Mouse (Mus musculus) heart, postnatal 14 days (tissue): ENCODE measurements at regions not wholly inside any gene's neighbourhood (a gene's known extent, or its start where the extent isn't known, plus 50 kb on each side); places are given as distances from the start of the nearest gene placed in this dataset.

ENCODE experiments used
- DNase-seq, 2 experiments: peaks; one replicate each; pipeline ENCODE4 v3.0.0; 2021 to 2022
- intact Hi-C: fragments of 180-260 bp; cut with DNase I; formaldehyde crosslinking; loops from one replicate; pipeline ENCODE4 v1.15.1; 2025

DNA sequence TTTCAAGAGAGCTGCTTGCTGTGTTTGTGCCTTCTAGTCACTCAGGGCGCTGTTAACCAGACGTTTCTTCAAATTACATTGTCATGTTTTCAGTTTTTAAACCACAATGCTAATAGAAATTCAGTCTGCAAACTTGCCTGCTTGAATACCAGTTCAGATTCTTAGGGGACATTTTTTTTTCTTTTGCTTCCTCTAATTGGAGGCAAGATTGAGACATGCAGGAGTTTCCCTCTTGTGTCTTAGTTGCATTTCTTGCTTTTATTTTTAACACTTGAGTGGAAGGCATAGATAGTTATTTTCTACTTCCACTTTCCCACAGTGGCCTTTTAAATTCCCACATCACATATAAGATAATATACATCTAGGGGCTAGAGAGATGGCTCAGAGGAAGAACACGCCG, 246.8 kb downstream of the Grpr start:
- DNase-seq = no peak
- intact Hi-C loops = no loop called here

DNA sequence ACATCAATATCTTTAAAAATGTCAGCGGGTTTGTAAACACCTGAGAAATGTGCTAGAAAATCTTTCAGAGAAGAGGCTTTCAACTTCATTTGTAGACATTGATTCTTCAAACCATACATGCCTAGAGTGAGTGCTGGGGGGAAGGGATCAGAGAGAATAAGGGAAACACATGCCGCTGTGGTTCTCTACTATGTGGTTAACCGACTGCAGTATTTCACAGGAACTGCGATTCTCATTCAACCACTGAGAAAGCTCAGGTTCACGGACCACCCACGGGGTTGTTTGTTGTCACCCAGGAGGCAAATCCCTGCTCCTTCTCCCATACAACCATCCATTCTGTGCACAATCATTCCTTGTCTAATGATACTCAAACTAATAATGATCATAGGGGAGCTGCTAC, 248.4 kb downstream of the Grpr start:
- no peak for DNase-seq
- intact Hi-C loops = no loop called here

DNA sequence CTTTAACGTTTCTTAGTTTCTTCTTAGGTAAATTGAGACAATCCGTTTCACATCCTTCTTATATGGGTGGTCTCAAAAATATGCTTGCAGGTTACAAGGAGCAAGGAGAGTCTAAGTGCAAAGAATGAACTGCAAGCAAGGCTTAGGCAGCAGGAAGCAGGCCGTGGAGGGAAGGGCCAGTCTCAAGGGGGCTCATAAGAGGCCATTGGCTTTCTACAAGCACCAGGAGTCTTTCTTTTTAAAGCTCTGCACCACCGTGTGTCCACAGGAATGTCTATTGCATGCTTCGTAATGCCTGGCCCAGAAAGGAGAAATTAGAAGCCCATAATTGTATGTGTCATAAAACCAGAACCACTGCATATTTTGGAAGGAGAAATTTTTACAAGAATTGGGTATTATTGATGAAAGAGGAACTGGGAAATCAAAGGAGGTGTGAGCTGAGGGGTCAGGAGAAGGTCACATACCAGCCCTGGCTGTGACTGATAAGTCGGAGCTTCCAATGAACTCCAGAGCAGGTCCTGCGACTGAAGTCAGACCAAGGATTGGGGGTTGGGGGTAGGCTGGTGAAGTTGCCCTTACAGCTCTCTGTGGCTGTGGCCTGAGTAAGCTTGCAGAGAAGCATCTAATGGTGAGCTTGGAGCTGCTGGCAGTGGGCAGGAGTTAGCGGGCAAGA, 252.4 kb downstream of the Grpr start:
- intact Hi-C loops = no loop called here
- no peak for DNase-seq

DNA sequence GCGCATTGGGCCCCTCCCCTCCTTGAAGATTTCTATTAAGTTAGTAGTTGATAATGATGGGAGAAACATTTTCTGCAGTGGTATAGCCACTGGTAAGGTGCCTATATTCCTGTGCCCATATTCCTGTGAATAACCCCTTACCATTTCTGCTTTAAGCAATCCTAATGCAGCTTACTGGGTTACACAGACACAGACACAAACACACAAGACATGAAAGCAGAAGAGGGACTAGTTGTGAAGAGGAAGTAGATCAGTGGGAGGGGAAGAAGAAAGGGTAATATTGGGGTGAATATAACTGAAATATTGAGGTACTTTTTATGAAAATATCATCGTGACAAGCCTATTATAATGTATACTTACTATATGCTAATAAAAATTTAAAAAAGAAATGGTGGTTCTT, 288.2 kb downstream of the Grpr start:
- intact Hi-C loops = no loop called here
- DNase-seq = no peak

DNA sequence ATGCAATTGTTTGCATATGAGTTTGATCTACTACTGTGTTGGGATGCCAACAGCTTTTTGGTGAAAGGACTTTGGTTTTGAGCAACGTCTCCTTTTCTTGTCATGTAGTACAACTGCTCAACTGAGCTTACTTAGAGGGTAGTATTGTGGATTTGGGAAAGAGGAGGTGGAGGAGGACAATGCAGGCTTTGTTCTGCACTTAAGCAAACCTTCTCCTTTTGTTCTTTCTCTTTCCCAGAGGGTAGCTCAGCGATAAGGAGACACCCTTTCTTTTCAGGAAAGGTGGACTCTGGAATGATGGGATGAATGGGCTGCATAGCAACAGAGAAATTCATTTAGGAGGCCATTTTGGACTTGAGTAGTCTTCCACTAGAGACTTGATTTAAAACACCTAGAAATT, 288.6 kb upstream of the S100g start:
- intact Hi-C loops = no loop called here
- DNase-seq = no peak

DNA sequence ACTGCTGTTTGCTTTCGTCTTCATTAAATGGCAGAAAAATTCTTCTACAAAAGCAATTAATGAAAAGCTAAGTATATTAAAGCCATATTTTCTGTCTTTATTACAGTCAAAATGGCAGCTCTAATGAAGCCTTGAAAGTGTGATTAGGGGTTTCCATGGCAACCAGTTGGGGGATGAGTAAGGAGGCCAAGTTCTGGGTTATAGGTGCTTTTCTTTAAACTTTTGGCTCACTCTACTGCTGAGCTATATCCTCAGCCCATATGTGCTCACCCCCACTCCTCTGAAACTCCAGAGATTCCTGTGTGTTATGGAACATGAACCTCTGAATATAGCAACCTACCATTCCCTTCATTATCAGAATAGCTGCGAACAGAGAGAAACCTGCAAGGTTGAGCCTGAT, 240.9 kb upstream of the S100g start:
- DNase-seq = no peak
- intact Hi-C loops = no loop called here

DNA sequence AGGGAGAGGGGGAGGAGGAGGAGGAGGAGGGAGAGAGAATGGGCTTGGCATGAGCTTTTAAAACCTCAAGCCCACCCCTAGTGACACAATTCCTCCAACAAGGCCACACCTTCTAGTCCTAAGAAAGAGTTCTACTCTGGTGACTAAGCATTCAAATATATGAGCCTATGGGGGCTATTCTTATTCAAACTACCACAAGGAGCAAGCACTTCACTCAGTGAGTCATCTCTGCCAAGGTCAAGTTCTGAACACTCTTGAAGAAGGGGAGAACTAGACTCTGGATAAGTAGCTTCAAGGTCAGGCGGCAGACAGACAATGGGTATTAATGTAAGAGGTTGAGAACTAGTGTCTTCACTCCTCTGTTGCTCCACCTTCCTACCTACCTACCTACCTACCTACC, 239.0 kb upstream of the S100g start:
- no peak for DNase-seq
- intact Hi-C loops = no loop called here

DNA sequence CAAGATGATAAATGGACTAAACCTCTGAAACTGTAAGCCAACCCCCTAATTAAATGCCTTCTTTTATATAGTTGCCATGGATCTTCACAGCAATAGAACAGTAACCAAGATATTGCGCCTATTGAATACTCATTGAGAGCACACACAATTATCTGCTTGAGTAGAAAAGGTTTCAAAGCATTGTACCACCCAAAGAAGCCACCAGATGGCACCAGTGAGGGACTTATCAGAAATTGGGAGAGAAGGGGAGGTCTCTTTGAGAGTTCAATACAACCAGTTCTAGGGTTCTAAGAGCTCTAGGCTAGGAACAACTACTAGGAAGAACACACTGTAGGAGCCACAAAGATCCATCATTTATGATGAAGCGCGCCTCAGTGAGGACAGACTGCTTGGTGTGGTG, 217.2 kb upstream of the S100g start:
- intact Hi-C loops = no loop called here
- DNase-seq = peak in 1 of 2 experiments; percentile 1

DNA sequence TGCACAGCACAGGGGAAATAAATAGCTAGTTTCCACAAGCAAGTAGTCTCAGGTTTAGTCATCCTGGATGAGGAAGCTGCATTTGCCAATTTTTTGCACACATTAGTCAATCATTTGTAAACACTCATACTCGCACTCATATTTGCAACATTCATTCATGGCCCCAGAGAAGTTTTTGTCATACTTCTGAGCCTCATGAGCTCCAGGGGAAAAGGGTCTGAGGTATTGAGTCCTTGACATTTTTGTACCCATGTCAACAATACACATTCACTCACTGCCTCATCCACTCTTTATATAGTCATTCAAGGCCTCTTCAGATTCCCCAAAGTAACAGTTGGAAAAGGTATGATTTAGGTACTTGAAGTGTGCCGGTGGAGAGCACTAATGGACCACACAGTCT, 200.4 kb upstream of the S100g start:
- no peak for DNase-seq
- intact Hi-C loops = no loop called here

DNA sequence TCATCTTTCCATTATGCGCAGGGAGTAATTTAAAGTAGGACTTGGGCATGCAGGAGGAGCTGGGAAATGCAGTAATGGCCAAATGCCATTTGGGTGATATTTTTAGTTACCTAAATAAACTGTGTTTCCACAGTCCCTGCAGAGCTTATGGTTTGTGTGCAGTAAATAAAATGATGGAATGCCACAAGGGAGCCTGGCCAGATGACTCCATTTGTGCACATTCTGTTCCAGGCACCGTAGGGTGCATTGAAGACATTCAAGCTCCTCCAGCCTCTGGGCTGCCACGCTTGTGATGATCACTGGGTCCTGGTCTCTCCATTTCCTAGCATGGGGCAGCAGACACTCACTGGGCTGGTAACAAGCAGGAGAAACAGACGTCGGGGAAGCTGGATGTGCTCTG, 190.9 kb upstream of the S100g start:
- no peak for DNase-seq
- intact Hi-C loops = no loop called here

DNA sequence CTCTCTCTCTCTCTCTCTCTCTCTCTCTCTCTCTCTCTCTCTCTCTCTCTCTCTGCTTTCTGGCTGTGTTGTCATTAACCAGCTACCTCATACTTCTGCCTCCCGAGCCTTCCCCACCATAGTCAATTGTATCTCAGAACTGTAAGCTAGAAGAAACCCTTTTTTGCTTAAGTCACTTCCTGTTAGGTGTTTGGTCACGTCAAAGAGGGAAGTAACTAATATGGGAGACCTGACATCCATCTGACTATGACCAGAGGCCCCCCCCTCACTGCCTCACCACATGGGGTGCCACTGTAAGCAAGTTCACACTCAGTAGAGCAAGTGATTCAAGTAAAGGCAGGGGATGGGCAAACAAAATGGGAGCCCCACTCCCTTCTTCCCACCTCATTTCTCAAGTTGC, 187.6 kb upstream of the S100g start:
- intact Hi-C loops = no loop called here
- no peak for DNase-seq

DNA sequence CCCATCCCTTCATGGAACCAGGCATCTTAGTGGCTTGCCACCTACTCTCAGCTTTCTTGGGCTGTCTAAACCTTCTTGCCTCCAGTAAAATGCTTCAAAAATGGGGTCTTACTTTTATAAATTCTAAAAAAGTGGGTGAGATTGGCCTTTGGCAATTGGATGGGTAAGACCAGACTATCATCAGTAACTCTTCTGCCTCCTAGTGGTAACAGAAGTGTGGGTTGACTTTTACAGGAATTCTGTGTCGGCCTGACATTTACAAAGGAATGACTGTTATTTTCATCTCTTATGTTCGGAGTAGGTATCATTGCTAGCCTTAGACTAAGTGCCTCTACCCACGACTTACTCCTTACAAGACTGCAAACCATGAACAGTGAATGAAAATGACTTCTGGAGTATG, 180.1 kb upstream of the S100g start:
- intact Hi-C loops = loop anchor here (10.0 kb wide), 1 partner anchor 190 kb away; no protein-coding TSS in a partner anchor
- DNase-seq = no peak

DNA sequence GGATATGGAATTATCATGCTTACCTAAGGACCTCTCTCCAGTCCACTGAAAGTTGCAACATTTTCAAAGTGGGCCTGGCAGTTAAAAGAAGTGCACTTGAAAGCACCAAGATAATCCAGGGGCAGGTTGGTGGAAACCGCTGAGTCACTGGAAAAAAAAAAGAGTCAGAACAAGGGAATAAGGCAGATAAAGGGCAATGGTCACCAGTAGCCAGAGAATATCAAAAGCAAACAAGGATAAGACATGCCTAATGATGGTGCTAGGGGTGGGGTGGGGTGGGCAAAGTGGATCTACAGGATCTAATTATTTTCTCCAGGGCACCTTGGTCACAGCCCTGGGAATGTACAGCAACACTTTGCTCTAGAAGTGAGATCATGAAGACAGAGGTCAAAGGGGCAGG, 175.1 kb upstream of the S100g start:
- no peak for DNase-seq
- intact Hi-C loops = no loop called here

DNA sequence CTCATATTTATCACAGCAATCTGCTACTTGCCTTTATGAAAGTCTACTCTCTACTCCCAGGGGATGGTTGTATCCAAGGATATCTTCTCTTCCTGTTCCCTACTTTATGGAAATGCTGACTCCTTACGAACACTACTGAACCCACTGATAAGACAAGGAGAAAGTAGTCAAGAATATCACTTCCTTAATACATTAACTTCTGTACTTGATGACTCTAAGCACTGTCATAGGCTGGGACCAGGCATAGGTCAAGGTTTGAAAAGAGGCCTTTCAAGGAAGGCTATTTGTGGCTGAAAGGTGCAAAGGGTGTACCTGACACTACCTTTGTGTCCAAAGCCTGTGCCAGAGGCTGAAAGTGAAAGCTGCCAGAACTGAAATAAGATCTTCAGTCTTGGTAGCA, 164.2 kb upstream of the S100g start:
- no peak for DNase-seq
- intact Hi-C loops = no loop called here

DNA sequence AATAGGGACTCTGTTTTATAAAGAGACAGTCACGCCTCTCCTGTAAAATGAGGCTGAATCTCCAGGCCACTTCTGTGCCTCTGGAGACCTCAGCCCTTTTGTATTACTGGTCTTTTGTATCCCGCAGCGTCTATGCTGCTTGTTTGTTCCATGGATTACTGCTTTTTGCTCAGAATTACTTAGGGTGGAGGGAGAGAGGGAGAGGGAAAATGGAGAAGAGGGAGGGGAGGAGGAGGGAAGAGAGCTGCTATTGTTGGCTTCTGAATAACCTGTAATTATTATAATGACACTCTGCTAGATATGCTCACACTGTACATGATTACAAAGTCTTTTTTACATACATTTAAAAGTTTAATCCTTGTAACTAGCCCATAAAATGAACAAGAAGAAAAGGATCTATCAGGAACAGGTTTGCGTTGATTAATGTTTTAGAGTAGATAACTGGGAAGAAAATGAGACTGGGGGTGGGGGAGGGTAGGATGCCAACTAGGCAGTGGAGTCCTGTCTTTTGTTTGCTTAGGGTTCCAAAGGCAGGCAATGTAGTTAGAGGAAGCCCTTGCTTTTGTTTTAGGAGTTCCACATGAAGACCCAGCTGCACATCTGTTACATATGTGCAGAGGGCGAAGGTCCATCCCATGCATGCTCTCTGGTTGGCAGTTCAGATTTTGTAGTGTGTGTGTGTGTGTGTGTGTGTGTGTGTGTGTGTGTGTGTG, 153.4 kb upstream of the S100g start:
- no peak for DNase-seq
- intact Hi-C loops = no loop called here

DNA sequence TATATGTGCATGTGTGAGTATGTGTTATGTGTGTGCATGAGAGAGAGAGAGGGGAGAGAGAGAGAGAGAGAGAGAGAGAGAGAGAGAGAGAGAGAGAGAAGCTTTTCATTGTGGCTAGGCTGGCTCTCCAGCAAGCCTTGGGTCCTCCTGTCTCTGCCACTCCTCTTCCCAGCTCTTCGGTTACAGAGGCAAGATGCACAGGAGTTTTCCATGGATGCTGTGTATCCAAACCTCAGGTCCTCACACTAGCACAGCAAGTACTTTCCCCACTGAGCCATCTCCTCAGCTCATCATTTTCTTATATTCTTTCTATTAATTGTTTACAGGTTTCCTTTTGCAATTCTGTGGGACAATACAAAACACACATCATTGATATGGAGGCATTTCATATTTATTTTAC, 152.8 kb upstream of the S100g start:
- DNase-seq = no peak
- intact Hi-C loops = no loop called here

DNA sequence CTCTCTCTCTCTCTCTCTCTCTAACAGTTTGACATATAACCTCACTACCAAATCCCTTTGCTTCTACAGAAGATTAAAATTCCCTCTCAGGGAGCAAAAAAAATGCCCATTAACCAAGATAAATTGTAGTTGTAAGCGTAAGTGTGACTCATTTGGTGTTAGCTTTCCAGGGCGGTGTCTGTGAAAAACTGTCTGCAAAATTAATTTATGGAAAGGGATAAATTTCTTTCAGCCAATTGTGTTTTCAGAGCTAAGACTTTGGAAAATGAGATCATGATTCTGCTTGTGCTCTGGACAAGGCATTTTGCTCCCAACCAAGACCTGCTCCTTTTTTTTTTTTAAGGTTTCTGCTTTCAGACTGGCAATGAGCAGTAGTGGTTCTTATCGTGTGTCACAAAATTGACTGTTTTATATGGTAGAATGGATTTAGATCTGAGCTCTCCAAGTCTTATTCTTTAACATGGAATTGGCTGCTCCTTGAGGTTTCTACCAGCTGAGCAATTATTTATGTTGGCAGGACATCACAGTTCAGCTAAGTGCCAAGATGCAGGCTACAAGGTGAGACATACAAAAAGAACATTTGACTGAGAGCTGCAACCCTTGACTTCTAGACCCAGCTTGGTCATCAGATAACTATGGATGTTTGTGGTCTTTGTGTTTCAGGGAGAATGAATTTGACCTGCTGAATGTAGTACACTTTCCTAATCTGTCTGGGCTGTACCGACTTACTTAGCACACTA, 130.8 kb upstream of the S100g start:
- intact Hi-C loops = no loop called here
- no peak for DNase-seq
